Mouse (Mus musculus): ENCODE measurements around the gene Psmb5. TPM values are rescaled to one million over a fixed set of nuclear protein-coding genes. Genes with fewer than 3 reads are reported as not detected.

The Psmb5 gene
- polyA plus RNA-seq, 1 experiment from 2014 or later = 378 TPM

DNA sequence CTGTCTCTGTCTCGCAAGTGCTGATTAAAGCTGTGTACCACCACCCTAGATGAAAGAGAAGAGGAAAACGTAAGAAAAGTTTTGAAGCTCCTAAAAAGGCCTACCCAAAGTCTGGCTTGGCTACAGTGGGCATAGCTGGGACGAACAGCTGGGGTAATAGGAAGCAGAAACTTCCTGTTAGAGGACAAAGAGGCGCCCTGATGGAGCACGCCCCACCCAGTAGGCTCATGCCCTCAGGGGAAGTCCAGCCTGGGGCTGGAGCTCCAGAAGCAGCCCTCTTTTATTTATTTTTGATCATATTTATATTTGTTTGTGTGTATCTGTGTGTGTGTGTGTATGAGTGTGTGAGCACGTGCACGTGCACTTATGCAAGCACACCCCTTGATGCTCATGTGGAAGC, 38.2 kb downstream of the Psmb5 start:
- Histone ChIP-seq H3K9me3 (no peaks in the 10 kb centered on the region), H3K4me1 (peaks cover 14% of the 10 kb centered on the region)

GRCm38 (mm10) chr14:54578063-54578462, 39.8 kb downstream of the Psmb5 start:
- Histone ChIP-seq H3K9me3 (no peaks in the 10 kb centered on the region), H3K4me1 (peaks cover 30% of the 10 kb centered on the region), H3K4me3 (peak overlapping the region; percentile 81), H3K4me2 (peak overlapping the region; percentile 62), H3K27me3 (no peaks in the 10 kb centered on the region), H3K27ac (peak overlapping the region; percentile 97), H3K9ac (peak overlapping the region; percentile 94), H3K36me3 (peaks cover 5% of the 10 kb centered on the region; the same call in 1 of the 2 replicates)
- ATAC-seq (ENCODE audit: borderline replicate concordance, extremely low read depth, low FRiP score, low TSS enrichment) = peak; percentile 11; the same call in 1 of the 2 replicates
- WGBS = under 1% methylated on average over 10 of the region's 10 CpGs

More for the DNA sequence above, 38.2 kb downstream of the Psmb5 start:
- Histone ChIP-seq H3K4me2 (no peak overlapping the region), H3K4me3 (no peak overlapping the region), H3K27me3 (no peaks in the 10 kb centered on the region), H3K9ac (no peak overlapping the region), H3K27ac (no peak overlapping the region), H3K36me3 (peaks cover 13% of the 10 kb centered on the region; the same call in 1 of the 2 replicates)
- no peak for ATAC-seq (ENCODE audit: borderline replicate concordance, extremely low read depth, low FRiP score, low TSS enrichment)
- WGBS = 77% methylated on average over 7 of the region's 7 CpGs

GRCm38 (mm10) chr14:54577089-54577982, 40.5 kb downstream of the Psmb5 start, which contains the start of gene Ajuba:
Gene Ajuba, minus strand, starts transcription at chr14:54577558.
- whole genome bisulfite sequencing = under 1% methylated on average over 66 of the region's 66 CpGs
- ATAC-seq (ENCODE audit: borderline replicate concordance, extremely low read depth, low FRiP score, low TSS enrichment) = peak; percentile 74

DNA sequence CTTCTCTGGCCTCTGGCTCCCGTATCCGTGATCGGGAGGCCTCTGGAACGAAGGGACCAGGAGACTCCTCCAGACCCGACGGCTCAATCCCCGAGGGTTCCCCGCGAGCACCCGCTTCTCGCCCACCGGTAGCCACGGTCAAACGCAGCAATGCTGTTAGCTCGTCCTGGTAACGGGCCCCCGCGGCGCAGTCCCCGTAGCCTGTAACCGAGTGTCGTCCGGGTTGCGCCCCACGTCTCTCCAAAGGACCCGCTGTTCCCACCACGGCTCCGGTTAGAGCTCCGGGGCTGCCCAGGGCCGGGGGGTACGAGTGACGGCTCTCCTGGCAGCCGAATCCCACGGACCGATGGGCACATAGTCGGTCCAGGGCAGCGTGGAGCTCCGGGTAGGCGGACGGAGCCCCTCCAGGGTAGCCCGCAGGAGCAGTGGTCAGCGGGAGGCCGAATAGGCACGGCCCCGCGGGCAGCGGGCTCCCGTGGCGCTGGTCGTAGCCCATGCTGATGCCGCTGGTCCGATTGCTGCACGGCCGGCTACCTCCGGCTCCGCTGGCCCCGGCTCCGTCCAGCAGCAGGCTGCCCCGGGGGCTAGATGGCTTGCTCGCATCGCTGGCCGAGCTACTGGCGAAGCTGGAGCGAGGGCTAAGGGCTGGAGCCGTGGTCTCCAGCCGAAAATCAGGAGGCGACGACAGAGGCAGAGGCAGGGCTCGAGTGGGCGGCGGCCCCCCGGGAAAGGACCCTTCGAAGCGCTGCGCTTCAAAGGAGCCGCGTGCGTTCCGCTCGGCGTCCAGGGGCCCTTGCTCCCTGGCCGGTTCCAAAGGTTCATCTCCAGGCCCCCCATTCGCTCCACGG, 41.4 kb downstream of the Psmb5 start:
- peak overlapping the region; percentile 97 for H3K27ac ChIP-seq
- H3K9me3 ChIP-seq = no peaks in the 10 kb centered on the region
- no peaks in the 10 kb centered on the region for H3K27me3 ChIP-seq
- peak overlapping the region; percentile 62 for H3K4me2 ChIP-seq
- H3K4me1 ChIP-seq = peaks cover 44% of the 10 kb centered on the region
- peaks cover 6% of the 10 kb centered on the region for H3K36me3 ChIP-seq
- peak overlapping the region; percentile 81 for H3K4me3 ChIP-seq
- no peak for ATAC-seq (ENCODE audit: borderline replicate concordance, extremely low read depth, low FRiP score, low TSS enrichment)
- under 1% methylated on average over 69 of the region's 84 CpGs for WGBS
- peak overlapping the region; percentile 94 for H3K9ac ChIP-seq

More at GRCm38 (mm10) chr14:54577089-54577982, 40.5 kb downstream of the Psmb5 start, which contains the start of gene Ajuba:
- Histone ChIP-seq H3K9me3 (no peaks in the 10 kb centered on the region), H3K4me1 (peaks cover 37% of the 10 kb centered on the region), H3K27ac (peak within 1 kb of the TSS; percentile 97), H3K4me3 (peak within 1 kb of the TSS; percentile 81), H3K9ac (peak within 1 kb of the TSS; percentile 94), H3K27me3 (no peaks in the 10 kb centered on the region), H3K36me3 (no peaks in the 10 kb centered on the region), H3K4me2 (peak within 1 kb of the TSS; percentile 62)

DNA sequence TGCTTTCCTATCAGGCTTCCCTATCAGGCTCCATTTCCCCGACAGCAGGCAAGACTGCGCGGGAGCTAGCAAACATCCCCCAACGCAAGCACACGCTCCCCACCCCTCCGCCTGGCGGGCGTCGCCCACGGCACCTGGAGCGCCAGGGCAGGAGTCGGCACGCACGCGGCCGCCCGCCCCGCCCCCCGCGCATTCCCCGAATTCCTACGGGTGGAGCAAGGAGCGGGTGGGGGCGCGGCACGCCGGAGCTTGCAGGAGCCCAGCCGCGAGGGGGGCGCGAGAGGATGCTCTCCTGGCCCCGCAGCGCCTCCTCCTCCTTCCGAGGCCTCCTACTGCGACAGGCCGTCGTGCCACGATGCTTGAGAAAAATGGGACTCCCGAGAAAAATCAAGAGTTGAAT, 42.2 kb downstream of the Psmb5 start:
- Histone ChIP-seq H3K9ac (peak overlapping the region; percentile 94), H3K4me1 (peaks cover 44% of the 10 kb centered on the region), H3K27me3 (no peaks in the 10 kb centered on the region), H3K27ac (peak overlapping the region; percentile 97), H3K36me3 (peaks cover 14% of the 10 kb centered on the region), H3K4me2 (peak overlapping the region; percentile 62), H3K4me3 (peak overlapping the region; percentile 81), H3K9me3 (no peaks in the 10 kb centered on the region)
- ATAC-seq (ENCODE audit: borderline replicate concordance, extremely low read depth, low FRiP score, low TSS enrichment) = peak; percentile 44
- 0% methylated on average over 33 of the region's 39 CpGs for WGBS

DNA sequence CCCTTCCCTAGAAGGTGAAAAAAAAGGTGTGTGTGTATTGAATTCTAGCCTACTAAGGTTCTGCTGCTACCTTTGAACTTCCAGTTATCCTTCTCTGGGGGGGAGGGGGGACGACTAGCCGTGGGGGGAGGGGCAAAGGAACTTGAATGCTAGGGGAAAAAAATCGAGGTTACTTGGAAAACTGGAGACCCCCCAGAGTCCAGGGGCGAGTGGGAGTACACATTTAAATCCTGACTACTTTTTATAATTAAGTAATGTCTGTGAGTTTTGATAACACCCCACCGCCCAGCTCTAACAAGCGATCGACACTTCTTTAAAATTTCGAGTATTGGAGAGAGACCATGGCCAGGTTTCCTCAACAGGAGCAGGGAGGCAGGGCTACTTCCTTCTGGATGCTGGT, 42.8 kb downstream of the Psmb5 start:
- 2% methylated on average over 8 of the region's 8 CpGs for WGBS

DNA sequence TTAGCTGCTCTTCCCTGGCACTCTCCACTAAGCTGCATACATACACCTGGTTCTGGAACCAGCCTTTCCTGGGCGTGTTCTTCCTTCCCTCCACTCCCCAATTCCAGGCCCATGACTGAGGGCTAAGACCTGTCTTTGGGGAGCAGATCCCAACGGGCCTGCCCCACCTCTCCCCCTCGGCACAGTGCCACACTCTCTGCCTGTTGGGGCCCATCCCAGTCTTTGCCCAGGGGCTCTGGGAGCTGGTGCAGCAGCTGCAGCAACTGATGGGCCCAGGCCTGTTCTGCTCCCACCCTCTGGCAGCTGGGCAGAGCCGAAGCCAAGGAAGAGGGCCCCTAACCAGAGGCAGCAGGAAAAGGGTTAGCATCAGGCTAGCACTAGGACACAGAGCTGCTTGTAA, 43.6 kb downstream of the Psmb5 start:
- Histone ChIP-seq H3K36me3 (peaks cover 26% of the 10 kb centered on the region), H3K4me2 (peak overlapping the region; percentile 62), H3K27ac (peak overlapping the region; percentile 97), H3K4me3 (peak overlapping the region; percentile 81), H3K9ac (peak overlapping the region; percentile 94), H3K9me3 (no peaks in the 10 kb centered on the region), H3K4me1 (peaks cover 54% of the 10 kb centered on the region), H3K27me3 (no peaks in the 10 kb centered on the region)
- WGBS = 16% methylated on average over 4 of the region's 4 CpGs
- no peak for ATAC-seq (ENCODE audit: borderline replicate concordance, extremely low read depth, low FRiP score, low TSS enrichment)

More for the DNA sequence above, 42.8 kb downstream of the Psmb5 start:
- peak overlapping the region; percentile 97 for H3K27ac ChIP-seq
- peak overlapping the region; percentile 81 for H3K4me3 ChIP-seq
- H3K9me3 ChIP-seq = no peaks in the 10 kb centered on the region
- no peak for ATAC-seq (ENCODE audit: borderline replicate concordance, extremely low read depth, low FRiP score, low TSS enrichment)
- peaks cover 47% of the 10 kb centered on the region for H3K4me1 ChIP-seq
- no peaks in the 10 kb centered on the region for H3K27me3 ChIP-seq
- peaks cover 19% of the 10 kb centered on the region for H3K36me3 ChIP-seq
- peak overlapping the region; percentile 94 for H3K9ac ChIP-seq
- H3K4me2 ChIP-seq = peak overlapping the region; percentile 62

GRCm38 (mm10) chr14:54572790-54573736, 44.8 kb downstream of the Psmb5 start:
- H3K4me3 ChIP-seq = peak overlapping the region; percentile 81
- H3K27me3 ChIP-seq = no peaks in the 10 kb centered on the region
- peak; percentile 49 for ATAC-seq (ENCODE audit: borderline replicate concordance, extremely low read depth, low FRiP score, low TSS enrichment)
- H3K27ac ChIP-seq = peak overlapping the region; percentile 97
- peak overlapping the region; percentile 62 for H3K4me2 ChIP-seq
- WGBS = 16% methylated on average over 14 of the region's 14 CpGs
- peak overlapping the region; percentile 94 for H3K9ac ChIP-seq
- peaks cover 48% of the 10 kb centered on the region for H3K4me1 ChIP-seq
- no peaks in the 10 kb centered on the region for H3K9me3 ChIP-seq
- peaks cover 36% of the 10 kb centered on the region for H3K36me3 ChIP-seq

DNA sequence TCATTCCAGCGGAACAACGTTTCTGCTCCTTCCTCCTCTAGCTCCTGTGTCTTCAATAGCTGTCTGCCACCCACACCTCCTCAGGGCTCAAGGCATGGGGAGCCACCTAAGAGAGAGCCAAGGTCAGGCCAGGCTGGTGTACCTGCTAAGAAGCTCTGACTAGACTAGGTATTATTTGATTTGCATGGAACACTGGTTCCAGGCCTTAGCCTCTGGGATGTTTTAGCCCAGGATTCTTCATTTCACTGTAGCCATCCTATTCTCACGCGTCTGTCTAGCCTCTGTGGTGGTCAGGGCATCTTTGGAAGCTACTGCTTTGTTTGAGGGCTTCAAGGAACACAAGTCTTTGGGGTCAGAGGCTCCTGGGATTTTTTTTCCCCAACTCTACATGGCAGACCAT, 45.7 kb downstream of the Psmb5 start:
- peaks cover 48% of the 10 kb centered on the region for H3K4me1 ChIP-seq
- no peaks in the 10 kb centered on the region for H3K9me3 ChIP-seq
- H3K4me2 ChIP-seq = peak overlapping the region; percentile 62; the same call in 1 of the 2 replicates
- no peak overlapping the region for H3K4me3 ChIP-seq
- WGBS = 48% methylated on average over 4 of the region's 4 CpGs
- H3K27ac ChIP-seq = peak overlapping the region; percentile 97
- H3K9ac ChIP-seq = 0 out of 2 replicates have a peak overlapping the region, but pooled peaks have one; percentile 94
- ATAC-seq (ENCODE audit: borderline replicate concordance, extremely low read depth, low FRiP score, low TSS enrichment) = no peak
- H3K27me3 ChIP-seq = no peaks in the 10 kb centered on the region
- H3K36me3 ChIP-seq = peaks cover 45% of the 10 kb centered on the region

DNA sequence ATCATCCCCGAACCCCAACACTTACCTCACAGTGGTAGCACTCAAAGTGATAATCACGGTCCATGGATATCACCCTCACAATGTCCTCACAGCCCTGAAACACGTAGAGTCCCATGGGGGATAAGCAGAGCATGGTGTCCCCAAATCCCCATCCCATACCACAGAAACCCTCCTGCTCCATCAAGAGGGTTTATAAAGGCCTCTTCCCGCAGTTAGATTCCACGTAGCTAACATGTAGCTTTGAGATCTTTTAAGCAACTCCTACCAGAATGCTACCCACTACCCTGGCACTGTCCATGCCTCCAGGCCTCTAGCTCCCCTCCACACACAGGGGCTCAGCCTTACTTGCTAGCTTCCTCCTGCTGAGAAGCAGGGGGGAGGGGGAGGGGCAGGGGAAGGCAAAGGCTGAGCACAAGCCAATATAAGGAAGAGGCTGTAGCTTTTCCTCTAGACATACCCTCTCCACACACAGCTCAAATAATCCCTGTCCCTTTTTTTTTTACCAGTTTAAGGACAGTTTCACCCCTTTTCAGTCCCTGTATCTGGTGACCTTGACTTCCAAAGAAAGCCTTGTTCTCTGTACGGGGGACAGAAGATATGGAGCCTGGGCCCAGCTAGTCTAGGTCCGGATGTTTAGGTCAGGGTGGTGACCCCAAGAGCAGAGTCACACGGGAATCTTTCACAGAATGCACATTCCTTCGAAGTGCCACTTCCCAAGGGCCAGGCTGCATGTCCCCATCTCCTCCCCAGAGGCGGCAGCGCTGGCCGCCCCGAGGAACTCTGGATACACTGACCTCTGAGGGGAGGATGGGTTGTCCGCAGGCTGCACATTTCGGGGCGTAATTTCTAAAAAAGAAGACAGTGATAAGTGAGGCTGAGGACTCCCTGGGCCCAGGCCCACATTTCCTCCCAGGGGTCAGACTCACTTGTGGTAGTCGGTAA, 48.1 kb downstream of the Psmb5 start:
- H3K4me3 ChIP-seq = no peak overlapping the region
- no peak overlapping the region for H3K4me2 ChIP-seq
- WGBS = 59% methylated on average over 17 of the region's 17 CpGs
- peak overlapping the region; percentile 61 for H3K27ac ChIP-seq
- peaks cover 43% of the 10 kb centered on the region for H3K4me1 ChIP-seq
- ATAC-seq (ENCODE audit: borderline replicate concordance, extremely low read depth, low FRiP score, low TSS enrichment) = no peak
- H3K9me3 ChIP-seq = no peaks in the 10 kb centered on the region
- no peak overlapping the region; the same call in 1 of the 2 replicates for H3K9ac ChIP-seq
- H3K27me3 ChIP-seq = no peaks in the 10 kb centered on the region
- H3K36me3 ChIP-seq = peaks cover 54% of the 10 kb centered on the region
